Mouse (Mus musculus) liver, embryonic 14.5 days (tissue): ENCODE measurements around the gene Arrb2. TPM values are rescaled to one million over a fixed set of nuclear protein-coding genes. Genes with fewer than 3 reads are reported as not detected.

Experiments used
- ATAC-seq: fragments of 200-750 bp; cut with Nextera tagmentation; 2 replicates; pipeline ENCODE4 v1.8.0; 2017; ENCODE audit warnings: moderate number of reproducible peaks, mild to moderate bottlenecking, moderate library complexity; ENCODE audit not compliant: insufficient read depth
- DNase-seq, 3 experiments: peaks; one replicate each; pipeline ENCODE4 v3.0.0-alpha.2; 2012 to 2013; ENCODE audit warnings: low read depth in 3 of 3, low spot score in 3 of 3
- H3K27ac ChIP-seq: fragments of 300-500 bp; sonication (generic); 2 replicates; pipeline ENCODE4 v1.5.1; 2014; ENCODE audit warnings: moderate library complexity, mild to moderate bottlenecking, control low read depth, inconsistent platforms
- H3K27me3 ChIP-seq: fragments of 300-500 bp; sonication (generic); 2 replicates; pipeline ENCODE4 v1.6.1; 2014; ENCODE audit warnings: mild to moderate bottlenecking, low read length, moderate library complexity; ENCODE audit not compliant: control insufficient read depth, insufficient read depth
- H3K36me3 ChIP-seq: fragments of 300-500 bp; sonication (generic); replicated peaks from 2 replicates; pipeline ENCODE4 v1.6.1; 2014; ENCODE audit warnings: low read depth; ENCODE audit not compliant: control insufficient read depth, insufficient read depth
- H3K4me1 ChIP-seq, 2 experiments: fragments of 200-500 bp in 1 of 2; fragments of 300-500 bp in 1 of 2; sonication (generic) in 1 of 2; replicated peaks; 2 replicates each; pipeline ENCODE4 v1.6.1; 2012 to 2014; ENCODE audit warnings: antibody characterized with exemption in 1 of 2, inconsistent platforms in 1 of 2, low read length in 1 of 2; ENCODE audit not compliant: control insufficient read depth in 2 of 2, insufficient read depth in 2 of 2
- H3K4me2 ChIP-seq: fragments of 300-500 bp; sonication (generic); 2 replicates; pipeline ENCODE4 v1.6.1; 2014; ENCODE audit warnings: low read depth, mild to moderate bottlenecking, control low read depth, moderate library complexity
- H3K4me3 ChIP-seq, 2 experiments: fragments of 200-500 bp in 1 of 2; fragments of 300-500 bp in 1 of 2; sonication (generic) in 1 of 2; 2 replicates each; pipeline ENCODE4 v1.5.1; 2012 to 2014; ENCODE audit warnings: low read depth in 2 of 2, low read length in 2 of 2, mild to moderate bottlenecking in 2 of 2, control low read depth in 1 of 2, inconsistent platforms in 1 of 2, moderate library complexity in 1 of 2; ENCODE audit not compliant: insufficient read depth in 1 of 2
- H3K9ac ChIP-seq: fragments of 300-500 bp; sonication (generic); replicated peaks from 2 replicates; pipeline ENCODE4 v1.6.1; 2014; ENCODE audit warnings: mild to moderate bottlenecking, control low read depth, moderate library complexity
- H3K9me3 ChIP-seq: fragments of 300-500 bp; sonication (generic); 2 replicates; pipeline ENCODE4 v1.6.1; 2016; ENCODE audit warnings: low read length, mixed read lengths; ENCODE audit not compliant: control insufficient read depth
- CTCF ChIP-seq: IDR thresholded peaks from 2 replicates; pipeline ENCODE4 v1.5.1; 2016; ENCODE audit warnings: antibody characterized with exemption, low read depth, control low read depth
- EP300 ChIP-seq: IDR thresholded peaks from 2 replicates; pipeline ENCODE4 v1.6.1; 2016; ENCODE audit warnings: antibody characterized with exemption, low read depth
- WGBS: fragments of 180-500 bp; shearing (Covaris S2); extraction: QIAGEN DNeasy Blood & Tissue Kit; methylation state at CpG from one replicate; pipeline ENCODE4 v1.1.7; 2014; ENCODE audit not compliant: insufficient replicate concordance; 5-methylcytosine and 5-hydroxymethylcytosine counted together
- polyA plus RNA-seq, 2 experiments: library from polyadenylated mRNA; depleted of rRNA in 1 of 2; stranded (reverse) in 1 of 2; unstranded in 1 of 2; fragments of >200 nt; fragmentation: Nextera tagmentation in 1 of 2; extraction: Ambion mirVana in 1 of 2; gene quantifications; 2 replicates each; pipeline versions ENCODE4 v1.2.1 to v1.2.3; 2012 to 2014

Arrb2 gene
- polyA plus RNA-seq, 2 experiments: 11.0 to 19.4 TPM

GRCm38 (mm10) chr11:70433951-70434350 is 1.5 kb downstream of the Arrb2 start:
- ATAC-seq (no peak), DNase-seq (no peak)
- Histone ChIP-seq H3K9ac (no peak overlapping the region), H3K4me3 (peak overlapping the region; percentile 32 to 84), H3K9me3 (no peaks in the 10 kb centered on the region), H3K27ac (no peak overlapping the region), H3K4me2 (peak overlapping the region; percentile 65), H3K36me3 (peaks cover 2% of the 10 kb centered on the region; the same call in 1 of the 2 replicates), H3K27me3 (no peaks in the 10 kb centered on the region), H3K4me1 (peaks cover 9 to 16% of the 10 kb centered on the region in 2 experiments)
- 89% methylated on average over 3 of the region's 3 CpGs for WGBS
- TF ChIP-seq EP300: no peak
- TF ChIP-seq CTCF: no peak

- no peak for TF ChIP-seq CTCF
- no peak overlapping the region for H3K27ac ChIP-seq
- ATAC-seq (no peak), DNase-seq (no peak)
- peak overlapping the region; percentile 65; the same call in 1 of the 2 replicates for H3K4me2 ChIP-seq
- 14% methylated on average over 5 of the region's 5 CpGs for WGBS
- H3K9ac ChIP-seq: no peak overlapping the region
- H3K9me3 ChIP-seq: no peaks in the 10 kb centered on the region
- H3K27me3 ChIP-seq: no peaks in the 10 kb centered on the region
- H3K4me1 ChIP-seq: peaks cover 9 to 16% of the 10 kb centered on the region in 2 experiments
- H3K4me3 ChIP-seq: no peak overlapping the region
- peaks cover 2% of the 10 kb centered on the region; the same call in 1 of the 2 replicates for H3K36me3 ChIP-seq
Observed at GRCm38 (mm10) chr11:70435476-70435875, 3.0 kb downstream of the Arrb2 start.

- H3K4me3 ChIP-seq: no peak overlapping the region
- H3K4me1 ChIP-seq: peaks cover 3 to 12% of the 10 kb centered on the region in 2 experiments
- no peak overlapping the region for H3K27ac ChIP-seq
- H3K9me3 ChIP-seq: no peaks in the 10 kb centered on the region
- TF ChIP-seq EP300 (no peak), CTCF (no peak)
- no peaks in the 10 kb centered on the region for H3K27me3 ChIP-seq
- no peak overlapping the region for H3K4me2 ChIP-seq
- DNase-seq (no peak), ATAC-seq (no peak)
- 22% methylated on average over 6 of the region's 6 CpGs for WGBS
- H3K9ac ChIP-seq: no peak overlapping the region
- peaks cover 2% of the 10 kb centered on the region; the same call in 1 of the 2 replicates for H3K36me3 ChIP-seq
Observed at GRCm38 (mm10) chr11:70437426-70437825, 5.0 kb downstream of the Arrb2 start.

- ATAC-seq: no peak
- DNase-seq: no peak
- H3K9ac ChIP-seq: no peak overlapping the region
Observed at GRCm38 (mm10) chr11:70438728-70439374, 6.4 kb downstream of the Arrb2 start.

GRCm38 (mm10) chr11:70440637-70441036 is 8.2 kb downstream of the Arrb2 start:
- H3K9me3 ChIP-seq: no peaks in the 10 kb centered on the region
- H3K9ac ChIP-seq: no peak overlapping the region
- ATAC-seq: no peak
- peaks cover 0 to 14% of the 10 kb centered on the region in 2 experiments; a peak in 1 of 4 replicates for H3K4me1 ChIP-seq
- no peak overlapping the region for H3K4me3 ChIP-seq
- no peak overlapping the region for H3K27ac ChIP-seq
- H3K4me2 ChIP-seq: no peak overlapping the region
- WGBS: 71% methylated on average over 4 of the region's 4 CpGs
- no peaks in the 10 kb centered on the region for H3K27me3 ChIP-seq
- H3K36me3 ChIP-seq: peaks cover 2% of the 10 kb centered on the region; the same call in 1 of the 2 replicates
- TF ChIP-seq CTCF: no peak
- TF ChIP-seq EP300: no peak
- no peak for DNase-seq

More at GRCm38 (mm10) chr11:70438728-70439374, 6.4 kb downstream of the Arrb2 start:
- H3K27ac ChIP-seq: no peak overlapping the region
- no peaks in the 10 kb centered on the region for H3K9me3 ChIP-seq
- no peak for TF ChIP-seq CTCF
- no peak for TF ChIP-seq EP300
- 69% methylated on average over 7 of the region's 7 CpGs for WGBS
- H3K4me3 ChIP-seq: no peak overlapping the region
- H3K4me2 ChIP-seq: no peak overlapping the region
- H3K4me1 ChIP-seq: peaks cover 0 to 4% of the 10 kb centered on the region in 2 experiments; a peak in 1 of 4 replicates
- H3K36me3 ChIP-seq: peaks cover 2% of the 10 kb centered on the region; the same call in 1 of the 2 replicates
- no peaks in the 10 kb centered on the region for H3K27me3 ChIP-seq
